Mouse (Mus musculus): ENCODE results near the gene Armc2. TPM values are rescaled to one million over a fixed set of nuclear protein-coding genes. Genes with fewer than 3 reads are reported as not detected.

Armc2 gene
- total RNA-seq, 2 experiments from 2014 or later = not detected

GRCm38 (mm10) chr10:41880777-41881176, 137.5 kb downstream of the Armc2 start:
- ATAC-seq (replicated peaks; ENCODE audit: low FRiP score, poor library complexity, severe bottlenecking) = no peak

GRCm38 (mm10) chr10:41880206-41880605, 138.0 kb downstream of the Armc2 start:
- no peak for ATAC-seq (replicated peaks; ENCODE audit: low FRiP score, poor library complexity, severe bottlenecking)

GRCm38 (mm10) chr10:41879675-41880074, 138.6 kb downstream of the Armc2 start:
- ATAC-seq (replicated peaks; ENCODE audit: low FRiP score, poor library complexity, severe bottlenecking) = no peak

- ATAC-seq (replicated peaks; ENCODE audit: low FRiP score, poor library complexity, severe bottlenecking) = no peak
Observed at GRCm38 (mm10) chr10:41878344-41878743, 139.9 kb downstream of the Armc2 start.

GRCm38 (mm10) chr10:41875624-41876023, 142.6 kb downstream of the Armc2 start:
- no peak for ATAC-seq (replicated peaks; ENCODE audit: low FRiP score, poor library complexity, severe bottlenecking)

- peak; percentile 76 for ATAC-seq (replicated peaks; ENCODE audit: low FRiP score, poor library complexity, severe bottlenecking)
Observed at GRCm38 (mm10) chr10:41871564-41871963, 146.7 kb downstream of the Armc2 start.

- no peak for ATAC-seq (replicated peaks; ENCODE audit: low FRiP score, poor library complexity, severe bottlenecking)
Observed at GRCm38 (mm10) chr10:41870101-41870500, 148.1 kb downstream of the Armc2 start.

GRCm38 (mm10) chr10:41867956-41868355, 150.3 kb downstream of the Armc2 start:
- no peak for ATAC-seq (replicated peaks; ENCODE audit: low FRiP score, poor library complexity, severe bottlenecking)

- ATAC-seq (replicated peaks; ENCODE audit: low FRiP score, poor library complexity, severe bottlenecking) = no peak
Observed at GRCm38 (mm10) chr10:41866838-41867154, 151.4 kb downstream of the Armc2 start.

- no peak for ATAC-seq (replicated peaks; ENCODE audit: low FRiP score, poor library complexity, severe bottlenecking)
Observed at GRCm38 (mm10) chr10:41866069-41866837, 152.0 kb downstream of the Armc2 start.

Other genes starting within 250 kb of the Armc2 start
- gene Cep57l1, start 208.6 kb downstream of the Armc2 start, total RNA-seq (2015; ENCODE audit: low replicate concordance) = 46.9 and 72.1 TPM in 2 replicates
- gene Cep57l1, start 208.6 kb downstream of the Armc2 start, total RNA-seq (2017; ENCODE audit: low replicate concordance) = 29.8 and 46.5 TPM in 2 replicates
- gene Sesn1, start 208.5 kb downstream of the Armc2 start, total RNA-seq (2015; ENCODE audit: low replicate concordance) = 64.5 and 88.9 TPM in 2 replicates
- gene Sesn1, start 208.5 kb downstream of the Armc2 start, total RNA-seq (2017; ENCODE audit: low replicate concordance) = 56.7 and 62.6 TPM in 2 replicates

All from erythroid progenitor cell, adult 5-6 weeks (primary cell).